Mouse (Mus musculus): Measurements from ENCODE around the gene Lrp5.
"Not testable (repeated sequence)": the region's sequence is repeated elsewhere in the genome, so short reads cannot be mapped to it uniquely, and the experiment has no call there.

The Lrp5 gene

GRCm38 (mm10) chr19:3612534-3613273 is 73.7 kb downstream of the Lrp5 start:
- no peak for DNase-seq (ENCODE audit: extremely low spot score)

GRCm38 (mm10) chr19:3611730-3612129 is 74.6 kb downstream of the Lrp5 start:
- no peak for DNase-seq (ENCODE audit: extremely low spot score)

- DNase-seq (ENCODE audit: extremely low spot score): no peak
These were observed 75.5 kb downstream of the Lrp5 start for GRCm38 (mm10) chr19:3610886-3611285.

- no peak for DNase-seq (ENCODE audit: extremely low spot score)
These were observed 76.5 kb downstream of the Lrp5 start for GRCm38 (mm10) chr19:3609826-3610225.

GRCm38 (mm10) chr19:3594316-3594715 is 92.0 kb downstream of the Lrp5 start:
- DNase-seq (ENCODE audit: extremely low spot score): no peak

- DNase-seq (ENCODE audit: extremely low spot score): no peak
These were observed 92.8 kb downstream of the Lrp5 start for GRCm38 (mm10) chr19:3593379-3594055.

GRCm38 (mm10) chr19:3589968-3590367 is 96.4 kb downstream of the Lrp5 start:
- DNase-seq (ENCODE audit: extremely low spot score): no peak

- no peak for DNase-seq (ENCODE audit: extremely low spot score)
These were observed 96.8 kb downstream of the Lrp5 start for GRCm38 (mm10) chr19:3589547-3589946.

GRCm38 (mm10) chr19:3587729-3588128 is 98.6 kb downstream of the Lrp5 start:
- not testable (repeated sequence) for DNase-seq (ENCODE audit: extremely low spot score)

- peak; percentile 45 for DNase-seq (ENCODE audit: extremely low spot score)
These were observed 99.8 kb downstream of the Lrp5 start for GRCm38 (mm10) chr19:3586540-3586939.

GRCm38 (mm10) chr19:3586026-3586425 is 100.3 kb downstream of the Lrp5 start:
- no peak for DNase-seq (ENCODE audit: extremely low spot score)

- peak; percentile 56 for DNase-seq (ENCODE audit: extremely low spot score)
These were observed 105.0 kb downstream of the Lrp5 start for GRCm38 (mm10) chr19:3581326-3581725.

GRCm38 (mm10) chr19:3577911-3578290 is 108.5 kb downstream of the Lrp5 start:
- DNase-seq (ENCODE audit: extremely low spot score): no peak

GRCm38 (mm10) chr19:3577265-3577910 is 109.0 kb downstream of the Lrp5 start:
- DNase-seq (ENCODE audit: extremely low spot score): no peak

- no peak for DNase-seq (ENCODE audit: extremely low spot score)
These were observed 109.7 kb downstream of the Lrp5 start for GRCm38 (mm10) chr19:3576451-3577264.

- peak; percentile 98 for DNase-seq (ENCODE audit: extremely low spot score)
These were observed 110.6 kb downstream of the Lrp5 start, which contains the start of gene Ppp6r3 for GRCm38 (mm10) chr19:3575632-3576384. TSS of gene Ppp6r3 (minus strand) at chr19:3575749.

- no peak for DNase-seq (ENCODE audit: extremely low spot score)
These were observed 111.1 kb downstream of the Lrp5 start for GRCm38 (mm10) chr19:3575276-3575631.

- peak; percentile 29 for DNase-seq (ENCODE audit: extremely low spot score)
These were observed 111.7 kb downstream of the Lrp5 start for GRCm38 (mm10) chr19:3574593-3575094.

- no peak for DNase-seq (ENCODE audit: extremely low spot score)
These were observed 122.1 kb downstream of the Lrp5 start for GRCm38 (mm10) chr19:3564309-3564708.

- no peak for DNase-seq (ENCODE audit: extremely low spot score)
These were observed 123.6 kb downstream of the Lrp5 start for GRCm38 (mm10) chr19:3562752-3563151.

GRCm38 (mm10) chr19:3562298-3562697 is 124.1 kb downstream of the Lrp5 start:
- DNase-seq (ENCODE audit: extremely low spot score): no peak

Data from embryo, embryonic 9.5 days (tissue).